8 mouse cellular contexts compared by ENCODE assay signal in the genomic region with DNA sequence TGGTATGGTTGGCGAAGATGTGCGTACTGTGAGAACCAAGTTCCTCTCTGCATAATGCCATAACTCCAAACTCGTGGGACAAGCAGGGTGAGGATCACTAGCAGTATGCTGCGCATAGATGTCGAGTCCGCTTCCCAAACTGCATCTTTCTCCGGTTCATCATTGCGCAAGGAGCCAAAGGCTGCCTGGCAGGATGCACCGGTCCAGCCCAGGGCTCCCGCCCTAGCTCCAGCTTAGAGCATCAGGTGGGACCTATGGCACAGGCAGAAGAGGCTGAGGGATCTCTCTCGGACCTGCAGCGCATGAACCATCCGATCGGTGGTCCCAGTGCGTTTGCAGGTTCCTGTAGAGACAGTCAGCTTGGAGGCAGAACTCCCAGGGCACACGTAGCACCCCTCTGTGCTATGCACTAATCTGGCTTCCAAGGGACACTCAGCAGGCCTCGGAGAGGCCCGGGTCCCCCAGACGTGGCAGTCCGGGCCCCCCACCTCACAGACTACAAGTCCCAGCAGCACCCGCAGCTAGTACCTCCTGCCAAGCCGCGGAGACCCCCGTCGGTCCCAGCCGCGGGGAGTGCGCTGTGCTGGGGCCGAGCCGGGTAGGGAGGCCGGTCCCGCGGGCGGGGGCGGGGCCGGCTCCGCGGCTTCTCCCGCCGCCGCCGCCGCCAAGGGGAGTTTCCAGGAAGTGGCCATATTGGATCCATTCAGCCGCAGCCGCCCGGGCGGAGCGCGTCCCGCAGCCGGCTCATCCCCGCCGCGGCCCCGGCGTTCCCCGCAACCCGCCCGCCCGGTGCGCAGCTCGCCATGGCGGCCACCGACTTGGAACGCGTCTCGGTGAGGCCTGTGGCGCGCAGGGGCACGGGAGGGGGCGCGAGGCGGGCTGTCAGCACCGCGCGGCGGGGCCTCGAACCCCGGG. TPM values are rescaled to one million over a fixed set of nuclear protein-coding genes. Genes with fewer than 3 reads are reported as not detected.
DNase-seq lines count a peak whose midpoint lies in the region; ATAC-seq and TF ChIP-seq lines count a peak whose summit lies in the region.

A gene (plus strand): TSS at position 51 of the 915 bp plus-strand sequence.

- H3K9me3 ChIP-seq in embryonic facial prominence, embryonic 11.5 days (replicated peaks; ENCODE audit: control insufficient read depth, low read length): no peaks in the 10 kb centered on the region
- H3K9me3 ChIP-seq in intestine, postnatal 0 days (ENCODE audit: control insufficient read depth): no peaks in the 10 kb centered on the region
- H3K9me3 ChIP-seq in limb, embryonic 14.5 days (ENCODE audit: control insufficient read depth, low read length): no peaks in the 10 kb centered on the region
- no peaks in the 10 kb centered on the region for H3K9me3 ChIP-seq in midbrain, embryonic 15.5 days

- H3K4me2 ChIP-seq in embryonic facial prominence, embryonic 11.5 days (ENCODE audit: low read depth, low read length): peak within 1 kb of the TSS; percentile 75
- peak within 1 kb of the TSS; percentile 89 for H3K4me2 ChIP-seq in intestine, postnatal 0 days (replicated peaks; ENCODE audit: low read depth)
- H3K4me2 ChIP-seq in limb, embryonic 14.5 days (replicated peaks; ENCODE audit: low read depth, low read length, severe bottlenecking): peak within 1 kb of the TSS; percentile 85
- peak within 1 kb of the TSS; percentile 84 for H3K4me2 ChIP-seq in midbrain, embryonic 15.5 days

- no peak for TF ChIP-seq CTCF in intestine, postnatal 0 days (IDR thresholded peaks at IDR 0.05; ENCODE audit: low read depth)

- H3K27ac ChIP-seq in embryonic facial prominence, embryonic 11.5 days (replicated peaks; ENCODE audit: low read depth, low read length): 0 out of 2 replicates have a peak within 1 kb of the TSS, but pooled peaks have one; percentile 36
- peak within 1 kb of the TSS; percentile 64 for H3K27ac ChIP-seq in intestine, postnatal 0 days (ENCODE audit: low read depth, low read length)
- H3K27ac ChIP-seq in limb, embryonic 14.5 days (replicated peaks; ENCODE audit: low read depth, low read length): peak within 1 kb of the TSS; percentile 86
- H3K27ac ChIP-seq in midbrain, embryonic 15.5 days: peak within 1 kb of the TSS; percentile 59

- H3K36me3 ChIP-seq in embryonic facial prominence, embryonic 11.5 days (replicated peaks; ENCODE audit: control insufficient read depth, insufficient read depth, low read depth, low read length): no peaks in the 10 kb centered on the region
- no peaks in the 10 kb centered on the region for H3K36me3 ChIP-seq in intestine, postnatal 0 days (ENCODE audit: control insufficient read depth, insufficient read depth)
- H3K36me3 ChIP-seq in limb, embryonic 14.5 days (ENCODE audit: control insufficient read depth, insufficient read depth, low read length): no peaks in the 10 kb centered on the region
- H3K36me3 ChIP-seq in midbrain, embryonic 15.5 days (replicated peaks): no peaks in the 10 kb centered on the region

- 0 out of 2 replicates have a peak, but pooled peaks cover 2% of the 10 kb centered on the region for H3K27me3 ChIP-seq in embryonic facial prominence, embryonic 11.5 days (ENCODE audit: control insufficient read depth, insufficient read depth, low read length)
- no peaks in the 10 kb centered on the region for H3K27me3 ChIP-seq in intestine, postnatal 0 days (replicated peaks; ENCODE audit: control insufficient read depth, insufficient read depth, low read length)
- H3K27me3 ChIP-seq in limb, embryonic 14.5 days (ENCODE audit: control insufficient read depth, insufficient read depth, low read length): no peaks in the 10 kb centered on the region
- H3K27me3 ChIP-seq in midbrain, embryonic 15.5 days (replicated peaks): peaks cover 14% of the 10 kb centered on the region; the same call in 1 of the 2 replicates

- H3K4me3 ChIP-seq in embryonic facial prominence, embryonic 11.5 days (ENCODE audit: low read depth, low read length): peak within 1 kb of the TSS; percentile 81
- peak within 1 kb of the TSS; percentile 64 for H3K4me3 ChIP-seq in intestine, postnatal 0 days (ENCODE audit: low read depth, low read length)
- H3K4me3 ChIP-seq in limb, embryonic 14.5 days (replicated peaks; ENCODE audit: low read length): peak within 1 kb of the TSS; percentile 82
- peak within 1 kb of the TSS; percentile 84 for H3K4me3 ChIP-seq in midbrain, embryonic 15.5 days

- WGBS in embryonic facial prominence, embryonic 11.5 days: 5% methylated on average over 57 of the region's 79 CpGs
- WGBS in intestine, postnatal 0 days: 5% methylated on average over 76 of the region's 79 CpGs
- 7% methylated on average over 46 of the region's 79 CpGs for WGBS in limb, embryonic 14.5 days
- 4% methylated on average over 75 of the region's 79 CpGs for WGBS in midbrain, embryonic 15.5 days

- ATAC-seq in embryonic facial prominence, embryonic 11.5 days (replicated peaks; ENCODE audit: insufficient number of reproducible peaks, low FRiP score, low TSS enrichment, low read depth): peak; percentile 81
- peak; percentile 69; the same call in 1 of the 2 replicates for ATAC-seq in intestine, postnatal 0 days
- ATAC-seq in limb, embryonic 14.5 days (ENCODE audit: low FRiP score, low read depth): peak; percentile 87
- ATAC-seq in midbrain, embryonic 15.5 days (replicated peaks): peak; percentile 89

- no peaks in the 10 kb centered on the region; the same call in 1 of the 2 replicates for H3K4me1 ChIP-seq in embryonic facial prominence, embryonic 11.5 days (ENCODE audit: control insufficient read depth, insufficient read depth, low read length)
- H3K4me1 ChIP-seq in intestine, postnatal 0 days (replicated peaks; ENCODE audit: control insufficient read depth, insufficient read depth, low read length): peaks cover 9% of the 10 kb centered on the region
- peaks cover 52% of the 10 kb centered on the region for H3K4me1 ChIP-seq in limb, embryonic 14.5 days (ENCODE audit: control insufficient read depth, insufficient read depth, low read length)
- H3K4me1 ChIP-seq in midbrain, embryonic 15.5 days: peaks cover 32% of the 10 kb centered on the region

- DNase-seq in A20 (ENCODE audit: low read depth, low spot score): peak; percentile 34
- DNase-seq in adrenal gland, postnatal 14 days: peak; percentile 78
- peak; percentile 79 for DNase-seq in embryonic facial prominence, embryonic 11.5 days (ENCODE audit: low spot score)
- DNase-seq in heart, adult 11 months: peak; percentile 98
- peak; percentile 79 for DNase-seq in limb, embryonic 14.5 days (ENCODE audit: low spot score)
- peak; percentile 42 to 46 for DNase-seq in spleen, postnatal 14 days (ENCODE audit: low spot score in 2 of 2)

- 0 out of 2 replicates have a peak, but pooled peaks have one; percentile 12 for TF ChIP-seq POLR2A in limb, embryonic 14.5 days (IDR thresholded peaks at IDR 0.05; ENCODE audit: borderline replicate concordance, extremely low read depth, insufficient read depth, insufficient read length)

- H3K9ac ChIP-seq in embryonic facial prominence, embryonic 11.5 days (replicated peaks; ENCODE audit: low read length): peak within 1 kb of the TSS; percentile 85
- peak within 1 kb of the TSS; percentile 71 for H3K9ac ChIP-seq in intestine, postnatal 0 days (ENCODE audit: low read depth, low read length)
- peak within 1 kb of the TSS; percentile 80 for H3K9ac ChIP-seq in limb, embryonic 14.5 days (ENCODE audit: low read depth, low read length, severe bottlenecking)
- peak within 1 kb of the TSS; percentile 80 for H3K9ac ChIP-seq in midbrain, embryonic 15.5 days

RNA-seq across cellular contexts. Expression of the gene that starts here (rescaled TPM):
- total RNA-seq in adrenal gland, postnatal 14 days (2021): 39.0 and 42.2 TPM in 2 replicates
- 17.3 and 20.6 TPM in 2 replicates for polyA plus RNA-seq in embryonic facial prominence, embryonic 11.5 days (2014; fragmentation: Nextera tagmentation; extraction: Ambion mirVana)
- polyA plus RNA-seq in intestine, postnatal 0 days (2015; fragmentation: Nextera tagmentation; extraction: Ambion mirVana): 10.0 and 10.5 TPM in 2 replicates
- polyA plus RNA-seq in limb, embryonic 14.5 days (2012; rRNA removed): 104 and 110 TPM in 2 replicates
- polyA plus RNA-seq in limb, embryonic 14.5 days (2014; fragmentation: Nextera tagmentation; extraction: Ambion mirVana): 50.4 and 51.6 TPM in 2 replicates
- polyA plus RNA-seq in midbrain, embryonic 15.5 days (2015; fragmentation: Nextera tagmentation; extraction: Ambion mirVana): 18.4 TPM in 2 replicates

Comparison
In these comparisons a context has a peak if more than half of its experiments do, and no peak if none do; other contexts are left out.
1. Peak in every context shown above with its lines: DNase-seq, ATAC-seq, H3K4me3 ChIP-seq and H3K27ac ChIP-seq.
2. DNase-seq: peak in every context shown above with its lines; median percentile 98 in heart, adult 11 months; 79 in embryonic facial prominence, embryonic 11.5 days; 79 in limb, embryonic 14.5 days; 78 in adrenal gland, postnatal 14 days; 44 in spleen, postnatal 14 days; 34 in A20.
3. H3K27ac ChIP-seq: peak in every context shown above with its lines; median percentile 86 in limb, embryonic 14.5 days; 64 in intestine, postnatal 0 days; 59 in midbrain, embryonic 15.5 days; 36 in embryonic facial prominence, embryonic 11.5 days.